Mouse (Mus musculus): Measurements from ENCODE around the gene Eif4e. TPM values are rescaled to one million over a fixed set of nuclear protein-coding genes. Genes with fewer than 3 reads are reported as not detected.

Gene Eif4e
- polyA plus RNA-seq, 1 experiment from 2014 or later = 323 TPM

- no peaks in the 10 kb centered on the region for H3K27me3 ChIP-seq (ENCODE audit: control insufficient read depth, insufficient read depth, low read length)
- H3K4me3 ChIP-seq (ENCODE audit: low read depth, low read length) = no peak overlapping the region
- 83% methylated on average over 10 of the region's 10 CpGs for WGBS (ENCODE audit: insufficient replicate concordance)
- H3K4me1 ChIP-seq (ENCODE audit: control insufficient read depth, insufficient read depth, low read length) = 0 out of 2 replicates have a peak, but pooled peaks cover 3% of the 10 kb centered on the region
- H3K4me2 ChIP-seq = no peak overlapping the region
- H3K27ac ChIP-seq (ENCODE audit: low read depth, low read length) = no peak overlapping the region
- ATAC-seq (replicated peaks; ENCODE audit: insufficient number of reproducible peaks, low FRiP score, low TSS enrichment) = no peak
- H3K9me3 ChIP-seq (replicated peaks; ENCODE audit: control insufficient read depth, low read length) = no peaks in the 10 kb centered on the region
- no peak overlapping the region for H3K9ac ChIP-seq (ENCODE audit: low read depth, low read length)
- H3K36me3 ChIP-seq (ENCODE audit: control insufficient read depth, insufficient read depth, low read length) = no peaks in the 10 kb centered on the region
Observed at GRCm38 (mm10) chr3:138578867-138579266, 52.9 kb downstream of the Eif4e start.

DNA sequence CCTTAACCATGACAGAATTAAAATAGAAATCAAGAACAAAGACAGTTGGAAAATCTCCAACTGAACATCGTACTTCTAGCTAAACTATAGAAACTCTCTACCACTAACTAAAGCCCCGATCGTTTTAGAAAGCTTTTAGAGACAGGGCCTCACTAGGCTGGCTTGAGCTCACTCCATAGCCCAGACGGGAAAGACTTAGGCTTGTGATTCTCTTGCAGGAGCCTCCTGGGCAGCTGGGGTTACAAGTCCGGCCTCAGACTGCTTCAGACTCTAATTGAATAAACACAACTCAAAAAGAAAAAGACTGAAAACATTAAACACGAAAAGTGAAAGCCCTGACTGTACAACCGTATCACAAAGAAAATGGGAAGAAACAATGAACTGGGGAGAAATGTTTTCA, 60.2 kb downstream of the Eif4e start:
- Histone ChIP-seq H3K36me3 (ENCODE audit: control insufficient read depth, insufficient read depth, low read length) (no peaks in the 10 kb centered on the region), H3K9me3 (replicated peaks; ENCODE audit: control insufficient read depth, low read length) (no peaks in the 10 kb centered on the region), H3K4me2 (no peak overlapping the region), H3K4me1 (ENCODE audit: control insufficient read depth, insufficient read depth, low read length) (0 out of 2 replicates have a peak, but pooled peaks cover 3% of the 10 kb centered on the region), H3K27me3 (ENCODE audit: control insufficient read depth, insufficient read depth, low read length) (no peaks in the 10 kb centered on the region), H3K9ac (ENCODE audit: low read depth, low read length) (no peak overlapping the region), H3K27ac (ENCODE audit: low read depth, low read length) (no peak overlapping the region), H3K4me3 (ENCODE audit: low read depth, low read length) (no peak overlapping the region)
- no peak for ATAC-seq (replicated peaks; ENCODE audit: insufficient number of reproducible peaks, low FRiP score, low TSS enrichment)
- WGBS (ENCODE audit: insufficient replicate concordance) = 67% methylated on average over 7 of the region's 7 CpGs

DNA sequence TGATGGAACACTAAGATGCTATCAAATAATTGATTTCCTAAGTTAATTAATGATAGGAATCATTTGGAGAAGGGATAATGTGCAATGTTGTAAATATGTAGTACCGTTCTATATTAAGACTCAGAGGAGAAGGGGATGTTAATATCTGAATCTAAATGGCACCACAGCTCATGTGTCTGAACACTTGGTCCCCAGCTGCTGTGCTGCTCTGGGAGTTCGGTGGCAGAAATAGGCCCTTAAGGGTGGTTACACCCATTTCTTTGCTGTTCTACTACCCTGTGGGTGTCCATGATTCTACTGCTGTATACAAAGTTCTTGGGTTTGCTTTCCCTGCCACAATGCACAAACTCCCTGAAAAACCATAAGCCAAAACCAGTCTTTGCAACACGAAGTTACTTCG, 61.2 kb downstream of the Eif4e start:
- ATAC-seq (replicated peaks; ENCODE audit: insufficient number of reproducible peaks, low FRiP score, low TSS enrichment) = no peak
- Histone ChIP-seq H3K27ac (ENCODE audit: low read depth, low read length) (no peak overlapping the region), H3K4me2 (no peak overlapping the region), H3K27me3 (ENCODE audit: control insufficient read depth, insufficient read depth, low read length) (no peaks in the 10 kb centered on the region), H3K9ac (ENCODE audit: low read depth, low read length) (no peak overlapping the region), H3K4me1 (ENCODE audit: control insufficient read depth, insufficient read depth, low read length) (no peaks in the 10 kb centered on the region), H3K4me3 (ENCODE audit: low read depth, low read length) (no peak overlapping the region), H3K36me3 (ENCODE audit: control insufficient read depth, insufficient read depth, low read length) (no peaks in the 10 kb centered on the region), H3K9me3 (replicated peaks; ENCODE audit: control insufficient read depth, low read length) (no peaks in the 10 kb centered on the region)
- WGBS (ENCODE audit: insufficient replicate concordance) = 92% methylated on average over 4 of the region's 4 CpGs

DNA sequence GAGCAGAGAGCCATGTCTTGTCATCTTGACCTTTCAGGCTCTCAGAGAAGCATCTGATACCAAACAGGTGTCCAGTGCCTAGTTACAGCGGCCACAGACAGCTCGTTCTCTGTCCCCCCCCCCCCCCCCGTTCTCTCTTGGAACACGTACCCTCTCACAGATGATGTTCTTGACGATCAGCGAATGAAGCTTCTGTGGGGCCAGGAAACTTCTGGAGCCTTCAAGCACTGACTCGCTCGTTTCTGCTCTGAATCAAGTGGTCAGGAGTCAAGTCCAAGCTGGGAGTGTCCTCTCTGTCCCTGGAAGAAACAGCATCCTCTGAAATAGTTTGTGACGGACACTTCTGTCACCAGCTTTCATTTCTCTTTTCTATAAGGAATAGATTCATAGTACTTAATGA, 62.0 kb downstream of the Eif4e start:
- no peaks in the 10 kb centered on the region for H3K4me1 ChIP-seq (ENCODE audit: control insufficient read depth, insufficient read depth, low read length)
- no peak overlapping the region for H3K4me3 ChIP-seq (ENCODE audit: low read depth, low read length)
- no peak for ATAC-seq (replicated peaks; ENCODE audit: insufficient number of reproducible peaks, low FRiP score, low TSS enrichment)
- no peak overlapping the region for H3K9ac ChIP-seq (ENCODE audit: low read depth, low read length)
- no peaks in the 10 kb centered on the region for H3K9me3 ChIP-seq (replicated peaks; ENCODE audit: control insufficient read depth, low read length)
- 68% methylated on average over 9 of the region's 9 CpGs for WGBS (ENCODE audit: insufficient replicate concordance)
- H3K27me3 ChIP-seq (ENCODE audit: control insufficient read depth, insufficient read depth, low read length) = no peaks in the 10 kb centered on the region
- no peak overlapping the region for H3K4me2 ChIP-seq
- H3K27ac ChIP-seq (ENCODE audit: low read depth, low read length) = no peak overlapping the region
- no peaks in the 10 kb centered on the region for H3K36me3 ChIP-seq (ENCODE audit: control insufficient read depth, insufficient read depth, low read length)

GRCm38 (mm10) chr3:138591002-138591401, 65.0 kb downstream of the Eif4e start:
- WGBS (ENCODE audit: insufficient replicate concordance) = 83% methylated on average over 4 of the region's 4 CpGs
- Histone ChIP-seq H3K36me3 (ENCODE audit: control insufficient read depth, insufficient read depth, low read length) (no peaks in the 10 kb centered on the region), H3K27me3 (ENCODE audit: control insufficient read depth, insufficient read depth, low read length) (no peaks in the 10 kb centered on the region), H3K9me3 (replicated peaks; ENCODE audit: control insufficient read depth, low read length) (no peaks in the 10 kb centered on the region), H3K4me2 (no peak overlapping the region), H3K9ac (ENCODE audit: low read depth, low read length) (no peak overlapping the region), H3K4me3 (ENCODE audit: low read depth, low read length) (no peak overlapping the region), H3K27ac (ENCODE audit: low read depth, low read length) (no peak overlapping the region), H3K4me1 (ENCODE audit: control insufficient read depth, insufficient read depth, low read length) (no peaks in the 10 kb centered on the region)
- ATAC-seq (replicated peaks; ENCODE audit: insufficient number of reproducible peaks, low FRiP score, low TSS enrichment) = no peak

DNA sequence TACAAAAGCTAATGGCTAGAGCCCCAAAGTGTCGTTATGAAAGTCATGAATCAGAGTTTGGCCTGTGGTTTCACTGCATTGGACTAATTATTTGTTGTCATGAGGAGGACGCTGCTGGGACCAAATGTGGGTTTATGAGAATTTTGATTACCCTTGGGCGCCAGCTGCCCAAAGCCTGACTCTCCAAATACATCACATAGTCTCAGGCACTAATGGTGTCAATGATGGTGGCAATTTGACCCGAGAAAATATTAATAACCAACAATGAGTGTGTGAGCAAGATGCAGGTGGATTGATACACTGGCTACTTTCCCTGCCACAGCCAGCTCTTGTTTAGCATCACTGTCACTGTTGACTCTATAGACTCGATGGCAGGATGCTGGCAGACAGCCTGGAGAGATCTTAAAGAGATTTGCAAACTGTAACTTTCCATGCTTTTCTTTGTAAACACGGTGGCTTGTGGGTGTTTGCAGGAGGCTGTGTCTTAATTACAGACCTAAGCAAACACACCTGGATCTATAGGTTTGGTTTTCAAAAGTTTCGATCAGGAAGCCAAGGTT, 65.9 kb downstream of the Eif4e start:
- no peak overlapping the region for H3K27ac ChIP-seq (ENCODE audit: low read depth, low read length)
- no peak overlapping the region for H3K4me3 ChIP-seq (ENCODE audit: low read depth, low read length)
- no peaks in the 10 kb centered on the region for H3K27me3 ChIP-seq (ENCODE audit: control insufficient read depth, insufficient read depth, low read length)
- no peak for ATAC-seq (replicated peaks; ENCODE audit: insufficient number of reproducible peaks, low FRiP score, low TSS enrichment)
- H3K36me3 ChIP-seq (ENCODE audit: control insufficient read depth, insufficient read depth, low read length) = no peaks in the 10 kb centered on the region
- H3K9me3 ChIP-seq (replicated peaks; ENCODE audit: control insufficient read depth, low read length) = no peaks in the 10 kb centered on the region
- no peaks in the 10 kb centered on the region for H3K4me1 ChIP-seq (ENCODE audit: control insufficient read depth, insufficient read depth, low read length)
- H3K9ac ChIP-seq (ENCODE audit: low read depth, low read length) = no peak overlapping the region
- no peak overlapping the region for H3K4me2 ChIP-seq
- 75% methylated on average over 7 of the region's 7 CpGs for WGBS (ENCODE audit: insufficient replicate concordance)

DNA sequence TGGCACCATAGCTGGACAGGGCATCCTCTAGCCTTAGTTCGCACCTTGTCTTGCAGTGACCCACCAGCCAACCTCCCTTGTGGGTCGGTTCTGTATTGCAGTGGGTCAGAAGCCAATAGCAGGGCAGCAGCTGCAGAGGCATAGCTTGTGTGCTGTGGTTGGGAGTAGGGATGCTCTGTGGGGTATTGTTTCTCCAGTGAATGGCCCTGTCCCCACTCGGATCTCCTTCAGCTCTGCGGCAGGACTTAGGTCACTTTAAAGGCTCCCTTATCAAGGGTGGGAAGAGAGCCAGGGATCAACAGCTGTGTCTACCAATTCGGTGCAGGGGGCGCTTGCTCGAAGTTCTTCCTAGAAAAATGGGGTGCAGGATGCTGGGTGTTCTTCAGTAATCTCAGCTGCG, 67.2 kb downstream of the Eif4e start:
- WGBS (ENCODE audit: insufficient replicate concordance) = 70% methylated on average over 8 of the region's 8 CpGs
- no peak overlapping the region for H3K4me2 ChIP-seq
- no peaks in the 10 kb centered on the region for H3K36me3 ChIP-seq (ENCODE audit: control insufficient read depth, insufficient read depth, low read length)
- H3K9ac ChIP-seq (ENCODE audit: low read depth, low read length) = no peak overlapping the region
- ATAC-seq (replicated peaks; ENCODE audit: insufficient number of reproducible peaks, low FRiP score, low TSS enrichment) = no peak
- H3K27me3 ChIP-seq (ENCODE audit: control insufficient read depth, insufficient read depth, low read length) = no peaks in the 10 kb centered on the region
- H3K4me3 ChIP-seq (ENCODE audit: low read depth, low read length) = no peak overlapping the region
- H3K4me1 ChIP-seq (ENCODE audit: control insufficient read depth, insufficient read depth, low read length) = no peaks in the 10 kb centered on the region
- no peaks in the 10 kb centered on the region for H3K9me3 ChIP-seq (replicated peaks; ENCODE audit: control insufficient read depth, low read length)
- no peak overlapping the region for H3K27ac ChIP-seq (ENCODE audit: low read depth, low read length)

GRCm38 (mm10) chr3:138593911-138594310, 67.9 kb downstream of the Eif4e start:
- no peak for ATAC-seq (replicated peaks; ENCODE audit: insufficient number of reproducible peaks, low FRiP score, low TSS enrichment)
- Histone ChIP-seq H3K36me3 (ENCODE audit: control insufficient read depth, insufficient read depth, low read length) (no peaks in the 10 kb centered on the region), H3K27me3 (ENCODE audit: control insufficient read depth, insufficient read depth, low read length) (no peaks in the 10 kb centered on the region), H3K4me3 (ENCODE audit: low read depth, low read length) (no peak overlapping the region), H3K27ac (ENCODE audit: low read depth, low read length) (no peak overlapping the region), H3K9ac (ENCODE audit: low read depth, low read length) (no peak overlapping the region), H3K4me2 (no peak overlapping the region), H3K9me3 (replicated peaks; ENCODE audit: control insufficient read depth, low read length) (no peaks in the 10 kb centered on the region), H3K4me1 (ENCODE audit: control insufficient read depth, insufficient read depth, low read length) (no peaks in the 10 kb centered on the region)
- WGBS (ENCODE audit: insufficient replicate concordance) = 79% methylated on average over 7 of the region's 7 CpGs

DNA sequence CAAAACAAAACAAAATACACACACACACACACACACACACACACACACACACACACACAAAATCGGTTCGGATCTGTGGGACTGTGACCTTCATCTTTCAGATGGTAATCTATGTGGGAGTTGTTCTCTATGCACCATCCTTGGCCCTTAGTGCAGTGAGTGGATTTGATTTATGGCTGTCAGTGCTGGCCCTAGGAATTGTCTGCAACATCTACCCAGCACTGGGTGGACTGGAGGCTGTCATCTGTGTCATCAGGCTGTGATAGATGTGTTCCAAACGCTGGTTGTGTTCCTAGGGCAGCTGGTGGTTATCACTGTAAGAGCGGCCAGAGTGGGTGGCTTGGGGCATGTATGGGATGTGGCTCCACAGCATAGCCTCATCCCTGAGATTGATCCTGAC, 75.1 kb downstream of the Eif4e start:
- ATAC-seq (replicated peaks; ENCODE audit: insufficient number of reproducible peaks, low FRiP score, low TSS enrichment) = no peak
- Histone ChIP-seq H3K4me1 (ENCODE audit: control insufficient read depth, insufficient read depth, low read length) (no peaks in the 10 kb centered on the region), H3K4me3 (ENCODE audit: low read depth, low read length) (no peak overlapping the region)

More for the DNA sequence above, 75.1 kb downstream of the Eif4e start:
- Histone ChIP-seq H3K4me2 (no peak overlapping the region), H3K27ac (ENCODE audit: low read depth, low read length) (no peak overlapping the region), H3K27me3 (ENCODE audit: control insufficient read depth, insufficient read depth, low read length) (no peaks in the 10 kb centered on the region), H3K9me3 (replicated peaks; ENCODE audit: control insufficient read depth, low read length) (no peaks in the 10 kb centered on the region), H3K36me3 (ENCODE audit: control insufficient read depth, insufficient read depth, low read length) (no peaks in the 10 kb centered on the region), H3K9ac (ENCODE audit: low read depth, low read length) (no peak overlapping the region)
- 68% methylated on average over 4 of the region's 4 CpGs for WGBS (ENCODE audit: insufficient replicate concordance)
